ENCODE assay signal across 8 mouse cellular contexts in genomic region chr12:86816702-86817610, GRCm38 (mm10).
DNase-seq lines count a peak whose midpoint lies in the region; ATAC-seq and TF ChIP-seq lines count a peak whose summit lies in the region.

No protein-coding gene starts in this region.

- DNase-seq in Muller cell, postnatal 12 days (ENCODE audit: inconsistent ontology term) = peak; percentile 26
- peak; percentile 89 for DNase-seq in gastrocnemius, adult 2 months
- peak; percentile 59 for DNase-seq in thymus, postnatal 25 days
- no peak for DNase-seq in natural killer cell, adult 2 months (ENCODE audit: low spot score in 2 of 2)
- no peak for DNase-seq in ovary, adult 18-20 months (ENCODE audit: low spot score)

- peak overlapping the region; percentile 2; the same call in 1 of the 2 replicates for H3K9ac ChIP-seq in hindbrain, embryonic 15.5 days
- H3K9ac ChIP-seq in lung, embryonic 15.5 days = no peak overlapping the region

- 17% methylated on average over 11 of the region's 11 CpGs for WGBS in hindbrain, embryonic 15.5 days
- WGBS in lung, embryonic 15.5 days = 26% methylated on average over 11 of the region's 11 CpGs

- peak overlapping the region; percentile 29; the same call in 1 of the 2 replicates for H3K4me2 ChIP-seq in hindbrain, embryonic 15.5 days
- no peak overlapping the region for H3K4me2 ChIP-seq in lung, embryonic 15.5 days

- TF ChIP-seq CTCF in gastrocnemius, adult 2 months (IDR thresholded peaks at IDR 0.05) = no peak

- peak overlapping the region; percentile 35 for H3K27ac ChIP-seq in brown adipose tissue, adult 24 weeks (replicated peaks; ENCODE audit: low read depth, low read length)
- peak overlapping the region; percentile 91 for H3K27ac ChIP-seq in gastrocnemius, adult 2 months
- peak overlapping the region; percentile 95 for H3K27ac ChIP-seq in hindbrain, embryonic 15.5 days (replicated peaks)
- peak overlapping the region; percentile 58 for H3K27ac ChIP-seq in lung, embryonic 15.5 days

- no peak overlapping the region for H3K4me3 ChIP-seq in brown adipose tissue, adult 24 weeks (ENCODE audit: insufficient read depth, low read depth, low read length)
- peak overlapping the region; percentile 11 for H3K4me3 ChIP-seq in gastrocnemius, adult 2 months
- no peak overlapping the region for H3K4me3 ChIP-seq in hindbrain, embryonic 15.5 days
- no peak overlapping the region for H3K4me3 ChIP-seq in lung, embryonic 15.5 days

- ATAC-seq in hindbrain, embryonic 15.5 days (ENCODE audit: low FRiP score, low read depth) = peak; percentile 9; the same call in 1 of the 2 replicates
- no peak for ATAC-seq in lung, embryonic 15.5 days (ENCODE audit: borderline replicate concordance, extremely low read depth, low FRiP score, low TSS enrichment)

- H3K4me1 ChIP-seq in brown adipose tissue, adult 24 weeks (ENCODE audit: control insufficient read depth, insufficient read depth, insufficient read length, low read length) = peaks cover 35% of the 10 kb centered on the region
- H3K4me1 ChIP-seq in hindbrain, embryonic 15.5 days (replicated peaks) = peaks cover 58% of the 10 kb centered on the region
- H3K4me1 ChIP-seq in lung, embryonic 15.5 days = peaks cover 42% of the 10 kb centered on the region

- intact Hi-C loops in gastrocnemius, adult 2 months (cut with DNase I) = loop anchor here (2.0 kb wide), 1 partner anchor 14 kb away; no protein-coding TSS in a partner anchor

- H3K9me3 ChIP-seq in hindbrain, embryonic 15.5 days = no peaks in the 10 kb centered on the region
- H3K9me3 ChIP-seq in lung, embryonic 15.5 days = no peaks in the 10 kb centered on the region

- H3K27me3 ChIP-seq in hindbrain, embryonic 15.5 days = no peaks in the 10 kb centered on the region
- H3K27me3 ChIP-seq in lung, embryonic 15.5 days = no peaks in the 10 kb centered on the region

- H3K36me3 ChIP-seq in hindbrain, embryonic 15.5 days = no peaks in the 10 kb centered on the region
- H3K36me3 ChIP-seq in lung, embryonic 15.5 days = no peaks in the 10 kb centered on the region

Comparison
In these comparisons a context has a peak if more than half of its experiments do, and no peak if none do; other contexts are left out.
1. DNase-seq: peak in Muller cell, postnatal 12 days (single experiment), gastrocnemius, adult 2 months (single experiment) and thymus, postnatal 25 days (single experiment); none in natural killer cell, adult 2 months (0 of 2) and ovary, adult 18-20 months (single experiment).
2. H3K27ac ChIP-seq: peak in every context shown above with its lines; median percentile 95 in hindbrain, embryonic 15.5 days; 91 in gastrocnemius, adult 2 months; 58 in lung, embryonic 15.5 days; 35 in brown adipose tissue, adult 24 weeks.